Mouse (Mus musculus): ENCODE measurements around the gene Nqo2. TPM values are rescaled to one million over a fixed set of nuclear protein-coding genes. Genes with fewer than 3 reads are reported as not detected.

The Nqo2 gene
- polyA plus RNA-seq (2017; shearing (Covaris generic)) = 9.1 TPM

GRCm38 (mm10) chr13:33964206-33965046 is at the start of gene Nqo2:
Nqo2 (plus strand) TSS chr13:33964687.

GRCm38 (mm10) chr13:34002058-34003006 is 37.8 kb downstream of the Nqo2 start, which contains the start of the genes Ripk1 and Serpinb6a:
Ripk1 (plus strand) TSS chr13:34002363.
Serpinb6a (minus strand) TSS chr13:34002794.

DNA sequence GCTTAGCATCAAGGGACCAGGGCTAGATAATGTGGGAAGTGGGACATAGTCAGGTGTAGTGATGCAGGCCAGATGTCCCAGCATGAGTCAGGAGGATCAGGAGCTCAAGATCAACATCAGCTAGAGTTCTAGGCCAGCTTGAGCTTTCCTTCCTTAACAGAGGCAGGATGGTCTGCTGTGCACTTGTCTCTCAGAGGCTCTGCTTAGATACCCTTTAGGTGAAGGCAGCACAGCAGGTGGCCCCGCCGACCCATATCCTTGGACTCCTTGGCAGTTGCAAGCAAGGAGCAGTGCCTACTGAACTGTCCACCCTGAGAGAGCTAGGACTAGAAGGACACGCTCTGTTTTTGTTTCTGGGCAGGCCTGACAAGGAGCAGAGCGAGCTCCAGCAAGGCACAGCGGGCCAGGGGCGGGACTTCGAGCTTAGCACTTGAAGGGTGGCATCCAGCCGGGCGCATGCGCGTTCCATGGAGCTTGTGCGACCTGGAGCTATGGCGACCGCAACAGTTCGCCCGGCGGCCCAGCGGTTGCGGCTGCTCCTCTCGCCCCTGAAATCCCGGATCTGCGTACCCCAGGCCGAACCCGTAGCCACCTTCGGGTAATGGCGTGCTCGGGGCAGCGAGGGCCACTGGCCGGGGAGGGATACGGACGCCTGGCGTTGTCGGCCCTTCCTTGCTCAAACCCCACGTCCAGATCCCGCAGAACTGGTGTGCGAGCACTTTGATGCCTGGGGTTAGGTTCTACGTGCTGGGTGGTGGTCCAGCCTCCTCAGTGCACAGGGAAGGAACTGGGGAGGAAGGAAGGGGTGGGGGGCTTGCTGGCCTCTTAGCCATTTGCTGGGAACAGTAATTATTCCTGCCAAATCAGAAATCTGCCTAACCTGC is 72.9 kb downstream of the Nqo2 start, which contains the start of gene Bphl:
Gene Bphl (plus strand): TSS at position 426 of the 884 bp plus-strand sequence.

Other genes starting within 250 kb of the Nqo2 start
- not detected for gene Serpinb6e, start 121.3 kb upstream of the Nqo2 start, polyA plus RNA-seq (2017; shearing (Covaris generic))
- gene Serpinb6c, start 59.0 kb upstream of the Nqo2 start, polyA plus RNA-seq (2017; shearing (Covaris generic)) = not detected
- 70.0 TPM for gene Ripk1, start 37.7 kb downstream of the Nqo2 start, polyA plus RNA-seq (2017; shearing (Covaris generic))
- gene Serpinb6a, start 38.1 kb downstream of the Nqo2 start, polyA plus RNA-seq (2017; shearing (Covaris generic)) = 54.1 TPM
- 44.8 TPM for gene Bphl, start 72.9 kb downstream of the Nqo2 start, polyA plus RNA-seq (2017; shearing (Covaris generic))
- gene Tubb2a, start 113.3 kb downstream of the Nqo2 start, polyA plus RNA-seq (2017; shearing (Covaris generic)) = 41.7 TPM
- gene Tubb2b, start 165.8 kb downstream of the Nqo2 start, polyA plus RNA-seq (2017; shearing (Covaris generic)) = 3.4 TPM
- 72.6 TPM for gene Psmg4, start 198.3 kb downstream of the Nqo2 start, polyA plus RNA-seq (2017; shearing (Covaris generic))